Mouse (Mus musculus) brown adipose tissue, adult 24 weeks (tissue): ENCODE measurements around the gene Fbxo6. TPM values are rescaled to one million over a fixed set of nuclear protein-coding genes. Genes with fewer than 3 reads are reported as not detected.

Experiments
- H3K27ac ChIP-seq: fragments of 200-500 bp; replicated peaks from 2 replicates; pipeline ENCODE4 v1.5.1; 2012; ENCODE audit warnings: low read depth, mild to moderate bottlenecking, low read length
- H3K4me1 ChIP-seq: fragments of 200-500 bp; 2 replicates; pipeline ENCODE4 v1.6.1; 2012; ENCODE audit warnings: low read length, mixed read lengths; ENCODE audit not compliant: control insufficient read depth, insufficient read depth, insufficient read length
- H3K4me3 ChIP-seq: fragments of 200-500 bp; 2 replicates; pipeline ENCODE4 v1.5.1; 2012; ENCODE audit warnings: low read depth, mild to moderate bottlenecking, low read length, moderate library complexity; ENCODE audit not compliant: insufficient read depth
- polyA plus RNA-seq: library from polyadenylated mRNA; stranded (reverse); fragments of >200 nt; gene quantifications from 2 replicates; pipeline ENCODE4 v1.2.4, GENCODE M21; 2012; ENCODE audit not compliant: missing spikeins, insufficient read depth, insufficient read length

Gene Fbxo6
- polyA plus RNA-seq, 1 experiment: 41.9 TPM

DNA sequence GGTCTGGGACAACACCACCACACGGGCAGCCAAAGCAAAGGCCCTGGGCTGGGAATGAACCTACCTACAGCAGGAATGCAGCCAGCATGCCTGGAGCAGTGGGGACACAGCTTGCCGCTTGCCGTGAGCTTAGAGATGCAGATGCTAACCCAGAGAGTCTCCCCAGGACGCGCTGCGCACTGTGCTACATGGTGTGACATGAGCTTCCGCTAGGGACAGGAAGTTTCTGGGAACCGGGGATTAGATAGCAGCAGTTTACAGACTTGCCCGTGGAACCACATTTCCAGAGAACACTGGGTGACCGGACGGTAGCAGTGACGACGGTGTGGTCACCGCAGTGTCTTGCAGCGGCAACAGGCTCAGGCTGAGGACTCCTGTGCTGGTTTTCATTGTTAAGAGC is 17.6 kb upstream of the Fbxo6 start:
- Histone ChIP-seq H3K27ac (no peak overlapping the region), H3K4me1 (peaks cover 2% of the 10 kb centered on the region; the same call in 1 of the 2 replicates), H3K4me3 (no peak overlapping the region)

GRCm38 (mm10) chr4:148168287-148168686 is 16.3 kb upstream of the Fbxo6 start:
- Histone ChIP-seq H3K4me1 (peaks cover 2% of the 10 kb centered on the region; the same call in 1 of the 2 replicates), H3K4me3 (no peak overlapping the region), H3K27ac (no peak overlapping the region)

GRCm38 (mm10) chr4:148166986-148167385 is 15.0 kb upstream of the Fbxo6 start:
- peaks cover 2% of the 10 kb centered on the region; the same call in 1 of the 2 replicates for H3K4me1 ChIP-seq
- H3K27ac ChIP-seq: no peak overlapping the region
- H3K4me3 ChIP-seq: no peak overlapping the region

GRCm38 (mm10) chr4:148166431-148166830 is 14.5 kb upstream of the Fbxo6 start:
- Histone ChIP-seq H3K4me1 (peaks cover 2% of the 10 kb centered on the region; the same call in 1 of the 2 replicates), H3K27ac (no peak overlapping the region), H3K4me3 (no peak overlapping the region)

DNA sequence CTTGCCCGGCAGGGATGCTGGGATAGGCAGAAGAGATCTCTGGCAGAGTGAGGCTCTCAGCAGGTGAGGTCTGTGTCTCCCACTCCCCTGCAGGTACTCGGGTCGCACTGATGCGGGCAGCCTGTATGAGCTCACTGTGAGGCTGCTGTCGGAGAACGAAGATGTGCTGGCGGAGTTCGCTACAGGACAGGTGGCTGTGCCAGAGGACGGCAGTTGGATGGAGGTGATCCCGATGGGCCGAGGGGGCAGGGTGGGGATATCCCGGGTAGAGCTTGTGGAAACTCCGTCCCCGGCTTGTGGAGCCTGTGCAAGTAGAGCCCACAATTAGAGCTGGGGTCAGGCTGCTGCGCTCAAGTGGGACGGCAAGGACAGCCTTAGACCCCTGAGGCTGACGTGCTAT is 13.6 kb upstream of the Fbxo6 start:
- peaks cover 2% of the 10 kb centered on the region; the same call in 1 of the 2 replicates for H3K4me1 ChIP-seq
- no peak overlapping the region for H3K4me3 ChIP-seq
- no peak overlapping the region for H3K27ac ChIP-seq

DNA sequence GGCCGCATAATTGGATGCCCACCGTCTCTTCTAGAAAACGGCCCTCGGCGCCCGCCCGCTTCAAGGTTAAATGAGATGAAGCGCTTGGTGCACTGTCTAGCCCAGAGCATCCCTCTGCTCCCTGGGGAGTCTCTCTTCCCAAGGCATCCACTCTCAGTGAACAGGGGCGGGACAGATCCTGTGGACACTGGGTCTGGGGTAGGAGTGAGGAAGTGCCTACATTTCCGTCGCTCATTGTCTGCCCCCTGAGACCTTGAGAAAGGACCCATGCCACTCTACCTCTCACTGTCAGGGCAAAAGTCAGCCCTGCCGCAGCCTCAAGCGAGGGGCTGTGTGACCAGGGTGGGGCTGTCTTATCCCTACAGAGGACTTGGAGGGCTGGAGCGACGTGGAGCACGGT is 12.5 kb upstream of the Fbxo6 start:
- H3K27ac ChIP-seq: no peak overlapping the region
- peaks cover 2% of the 10 kb centered on the region; the same call in 1 of the 2 replicates for H3K4me1 ChIP-seq
- H3K4me3 ChIP-seq: peak overlapping the region; percentile 22; the same call in 1 of the 2 replicates

DNA sequence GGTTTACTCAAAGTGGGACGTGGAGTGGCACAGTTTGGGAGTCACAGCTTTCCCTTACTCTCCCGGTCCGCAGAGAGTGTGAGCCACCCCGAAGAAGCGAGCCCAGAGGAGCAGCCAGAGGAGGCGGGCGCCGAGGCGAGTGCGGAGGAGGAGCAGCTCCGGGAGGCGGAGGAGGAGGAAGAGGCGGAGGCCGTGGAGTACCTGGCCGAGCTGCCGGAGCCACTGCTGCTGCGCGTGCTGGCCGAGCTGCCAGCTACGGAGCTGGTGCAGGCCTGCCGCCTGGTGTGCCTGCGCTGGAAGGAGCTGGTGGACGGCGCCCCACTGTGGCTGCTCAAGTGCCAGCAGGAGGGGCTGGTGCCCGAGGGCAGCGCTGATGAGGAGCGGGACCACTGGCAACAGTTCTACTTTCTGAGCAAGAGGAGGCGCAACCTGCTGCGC is 12.1 kb upstream of the Fbxo6 start:
- Histone ChIP-seq H3K27ac (no peak overlapping the region), H3K4me3 (peak overlapping the region; percentile 22), H3K4me1 (peaks cover 2% of the 10 kb centered on the region; the same call in 1 of the 2 replicates)

- H3K4me1 ChIP-seq: no peaks in the 10 kb centered on the region
- H3K27ac ChIP-seq: no peak within 1 kb of the TSS
- peak within 1 kb of the TSS; percentile 70 for H3K4me3 ChIP-seq
Measured at GRCm38 (mm10) chr4:148160436-148161390, 8.8 kb upstream of the Fbxo6 start, which contains the start of the genes Fbxo44 and Fbxo2. TSS of gene Fbxo44 (minus strand) at chr4:148160482. TSS of gene Fbxo2 (plus strand) at chr4:148160621.

GRCm38 (mm10) chr4:148159544-148160435 is 7.8 kb upstream of the Fbxo6 start:
- peak overlapping the region; percentile 70 for H3K4me3 ChIP-seq
- no peak overlapping the region for H3K27ac ChIP-seq
- H3K4me1 ChIP-seq: no peaks in the 10 kb centered on the region

GRCm38 (mm10) chr4:148158436-148159348 is 6.8 kb upstream of the Fbxo6 start:
- H3K4me3 ChIP-seq: peak overlapping the region; percentile 11; the same call in 1 of the 2 replicates
- H3K4me1 ChIP-seq: no peaks in the 10 kb centered on the region
- no peak overlapping the region for H3K27ac ChIP-seq

- no peak overlapping the region for H3K4me3 ChIP-seq
Measured at GRCm38 (mm10) chr4:148154982-148155381, 3.0 kb upstream of the Fbxo6 start.

GRCm38 (mm10) chr4:148154006-148154405 is 2.1 kb upstream of the Fbxo6 start:
- Histone ChIP-seq H3K4me3 (no peak overlapping the region), H3K4me1 (0 out of 2 replicates have a peak, but pooled peaks cover 3% of the 10 kb centered on the region), H3K27ac (no peak overlapping the region)

More at GRCm38 (mm10) chr4:148154982-148155381, 3.0 kb upstream of the Fbxo6 start:
- Histone ChIP-seq H3K27ac (no peak overlapping the region), H3K4me1 (0 out of 2 replicates have a peak, but pooled peaks cover 3% of the 10 kb centered on the region)

DNA sequence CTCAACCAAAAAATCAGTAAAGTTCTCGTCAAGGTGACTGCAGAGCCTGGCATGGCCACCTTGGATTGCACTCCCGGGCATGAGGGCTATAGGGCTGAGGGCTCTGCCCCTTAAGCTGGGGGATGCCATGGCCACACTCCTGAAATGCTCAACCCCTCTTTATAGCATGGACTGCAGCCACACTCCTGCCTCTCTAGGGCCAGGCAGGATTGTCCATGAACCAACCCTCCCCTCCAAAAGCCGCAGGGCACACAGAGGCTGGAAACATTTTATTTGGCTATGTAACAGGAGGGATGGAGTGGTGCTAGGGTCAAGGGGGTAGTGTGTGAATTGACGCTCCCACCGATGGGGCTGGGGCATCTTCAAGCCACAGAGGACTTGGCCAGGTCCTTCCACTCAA is 607 bp upstream of the Fbxo6 start:
- H3K27ac ChIP-seq: no peak overlapping the region
- peaks cover 3% of the 10 kb centered on the region; the same call in 1 of the 2 replicates for H3K4me1 ChIP-seq

DNA sequence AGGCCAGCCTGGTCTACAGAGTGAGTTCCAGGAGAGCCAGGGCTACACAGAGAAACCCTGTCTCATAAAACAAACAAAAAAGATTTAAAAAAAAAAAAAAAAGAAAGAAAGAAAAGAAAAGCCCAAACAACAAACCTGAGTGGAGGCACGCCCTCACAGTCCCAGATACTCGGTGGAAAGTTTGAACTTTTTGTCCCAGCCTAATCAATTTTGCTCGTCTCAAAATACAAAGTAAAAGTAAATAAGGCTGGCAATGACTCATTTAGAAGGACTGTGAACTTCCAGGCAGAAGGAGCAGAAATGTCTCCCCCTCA is 1.0 kb downstream of the Fbxo6 start:
- Histone ChIP-seq H3K4me3 (0 out of 2 replicates have a peak overlapping the region, but pooled peaks have one; percentile 77), H3K4me1 (peaks cover 3% of the 10 kb centered on the region; the same call in 1 of the 2 replicates), H3K27ac (no peak overlapping the region)

More for the DNA sequence above, 607 bp upstream of the Fbxo6 start:
- no peak overlapping the region for H3K4me3 ChIP-seq
